Mouse (Mus musculus): ENCODE measurements around the gene Exosc9. TPM values are rescaled to one million over a fixed set of nuclear protein-coding genes. Genes with fewer than 3 reads are reported as not detected.
A peak's percentile ranks its signal among the peaks of the same experiment; 100 is the strongest.

Exosc9 gene
- polyA plus RNA-seq, 1 experiment = 3.9 TPM

- no peak for TF ChIP-seq CTCF (IDR thresholded peaks at IDR 0.05; ENCODE audit: extremely low read depth, insufficient read length, insufficient replicate concordance, low read depth, low read length)
- TF ChIP-seq POLR2A (IDR thresholded peaks at IDR 0.05; ENCODE audit: low read depth, low read length) = no peak
- no peak overlapping the region for H3K27ac ChIP-seq (ENCODE audit: insufficient read depth, low read depth, low read length)
- 16% methylated on average over 12 of the region's 12 CpGs for WGBS
Measured at GRCm38 (mm10) chr3:36551851-36552384, 488 bp upstream of the Exosc9 start.

GRCm38 (mm10) chr3:36557601-36558000, 5.2 kb downstream of the Exosc9 start:
- TF ChIP-seq CTCF (IDR thresholded peaks at IDR 0.05; ENCODE audit: extremely low read depth, insufficient read length, insufficient replicate concordance, low read depth, low read length) (no peak), POLR2A (IDR thresholded peaks at IDR 0.05; ENCODE audit: low read depth, low read length) (no peak)
- H3K36me3 ChIP-seq (ENCODE audit: control insufficient read depth, insufficient read depth, low read length) = peaks cover 46% of the 10 kb centered on the region
- H3K27ac ChIP-seq (ENCODE audit: insufficient read depth, low read depth, low read length) = peak overlapping the region; percentile 61
- WGBS = 95% methylated on average over 1 of the region's 1 CpGs
- no peak overlapping the region for H3K4me3 ChIP-seq (ENCODE audit: low read depth, low read length)
- no peaks in the 10 kb centered on the region for H3K27me3 ChIP-seq (ENCODE audit: control insufficient read depth, insufficient read depth, low read length)
- H3K4me1 ChIP-seq (ENCODE audit: control insufficient read depth, insufficient read depth, insufficient read length, low read length) = peaks cover 8% of the 10 kb centered on the region; the same call in 1 of the 2 replicates

More at GRCm38 (mm10) chr3:36551851-36552384, 488 bp upstream of the Exosc9 start:
- no peaks in the 10 kb centered on the region for H3K27me3 ChIP-seq (ENCODE audit: control insufficient read depth, insufficient read depth, low read length)
- peak overlapping the region; percentile 96 for H3K4me3 ChIP-seq (ENCODE audit: low read depth, low read length)
- peaks cover 21% of the 10 kb centered on the region for H3K36me3 ChIP-seq (ENCODE audit: control insufficient read depth, insufficient read depth, low read length)
- H3K4me1 ChIP-seq (ENCODE audit: control insufficient read depth, insufficient read depth, insufficient read length, low read length) = peaks cover 5% of the 10 kb centered on the region

- H3K27me3 ChIP-seq (ENCODE audit: control insufficient read depth, insufficient read depth, low read length) = no peaks in the 10 kb centered on the region
- H3K4me3 ChIP-seq (ENCODE audit: low read depth, low read length) = no peak overlapping the region
- H3K4me1 ChIP-seq (ENCODE audit: control insufficient read depth, insufficient read depth, insufficient read length, low read length) = peaks cover 8% of the 10 kb centered on the region; the same call in 1 of the 2 replicates
- H3K36me3 ChIP-seq (ENCODE audit: control insufficient read depth, insufficient read depth, low read length) = peaks cover 55% of the 10 kb centered on the region
- H3K27ac ChIP-seq (ENCODE audit: insufficient read depth, low read depth, low read length) = no peak overlapping the region
- WGBS = 69% methylated on average over 4 of the region's 4 CpGs
- no peak for TF ChIP-seq CTCF (IDR thresholded peaks at IDR 0.05; ENCODE audit: extremely low read depth, insufficient read length, insufficient replicate concordance, low read depth, low read length)
- TF ChIP-seq POLR2A (IDR thresholded peaks at IDR 0.05; ENCODE audit: low read depth, low read length) = no peak
Measured at GRCm38 (mm10) chr3:36559606-36560005, 7.2 kb downstream of the Exosc9 start.

GRCm38 (mm10) chr3:36563666-36564065, 11.3 kb downstream of the Exosc9 start:
- TF ChIP-seq CTCF (IDR thresholded peaks at IDR 0.05; ENCODE audit: extremely low read depth, insufficient read length, insufficient replicate concordance, low read depth, low read length) (no peak), POLR2A (IDR thresholded peaks at IDR 0.05; ENCODE audit: low read depth, low read length) (no peak)
- H3K36me3 ChIP-seq (ENCODE audit: control insufficient read depth, insufficient read depth, low read length) = peaks cover 47% of the 10 kb centered on the region
- no peak overlapping the region for H3K27ac ChIP-seq (ENCODE audit: insufficient read depth, low read depth, low read length)
- WGBS = 86% methylated on average over 3 of the region's 3 CpGs
- no peaks in the 10 kb centered on the region for H3K4me1 ChIP-seq (ENCODE audit: control insufficient read depth, insufficient read depth, insufficient read length, low read length)
- no peak overlapping the region for H3K4me3 ChIP-seq (ENCODE audit: low read depth, low read length)
- no peaks in the 10 kb centered on the region for H3K27me3 ChIP-seq (ENCODE audit: control insufficient read depth, insufficient read depth, low read length)

- no peak overlapping the region for H3K4me3 ChIP-seq (ENCODE audit: low read depth, low read length)
- 62% methylated on average over 5 of the region's 5 CpGs for WGBS
- TF ChIP-seq CTCF (IDR thresholded peaks at IDR 0.05; ENCODE audit: extremely low read depth, insufficient read length, insufficient replicate concordance, low read depth, low read length) (no peak), POLR2A (IDR thresholded peaks at IDR 0.05; ENCODE audit: low read depth, low read length) (no peak)
- H3K27me3 ChIP-seq (ENCODE audit: control insufficient read depth, insufficient read depth, low read length) = no peaks in the 10 kb centered on the region
- H3K36me3 ChIP-seq (ENCODE audit: control insufficient read depth, insufficient read depth, low read length) = peaks cover 21% of the 10 kb centered on the region
- H3K27ac ChIP-seq (ENCODE audit: insufficient read depth, low read depth, low read length) = no peak overlapping the region
- no peaks in the 10 kb centered on the region for H3K4me1 ChIP-seq (ENCODE audit: control insufficient read depth, insufficient read depth, insufficient read length, low read length)
Measured at GRCm38 (mm10) chr3:36569836-36570235, 17.4 kb downstream of the Exosc9 start.

GRCm38 (mm10) chr3:36571361-36571826, 19.0 kb downstream of the Exosc9 start:
- no peaks in the 10 kb centered on the region for H3K4me1 ChIP-seq (ENCODE audit: control insufficient read depth, insufficient read depth, insufficient read length, low read length)
- no peak overlapping the region for H3K27ac ChIP-seq (ENCODE audit: insufficient read depth, low read depth, low read length)
- TF ChIP-seq CTCF (IDR thresholded peaks at IDR 0.05; ENCODE audit: extremely low read depth, insufficient read length, insufficient replicate concordance, low read depth, low read length) (no peak), POLR2A (IDR thresholded peaks at IDR 0.05; ENCODE audit: low read depth, low read length) (no peak)
- H3K36me3 ChIP-seq (ENCODE audit: control insufficient read depth, insufficient read depth, low read length) = peaks cover 11% of the 10 kb centered on the region
- peak overlapping the region; percentile 94 for H3K4me3 ChIP-seq (ENCODE audit: low read depth, low read length)
- WGBS = under 1% methylated on average over 46 of the region's 46 CpGs
- H3K27me3 ChIP-seq (ENCODE audit: control insufficient read depth, insufficient read depth, low read length) = no peaks in the 10 kb centered on the region

GRCm38 (mm10) chr3:36571827-36572378, 19.5 kb downstream of the Exosc9 start, which contains the start of gene Ccna2:
Ccna2 (minus strand) TSS chr3:36572150.
- WGBS = under 1% methylated on average over 60 of the region's 60 CpGs
- peak within 1 kb of the TSS; percentile 45 for H3K27ac ChIP-seq (ENCODE audit: insufficient read depth, low read depth, low read length)
- H3K36me3 ChIP-seq (ENCODE audit: control insufficient read depth, insufficient read depth, low read length) = peaks cover 6% of the 10 kb centered on the region
- TF ChIP-seq CTCF (IDR thresholded peaks at IDR 0.05; ENCODE audit: extremely low read depth, insufficient read length, insufficient replicate concordance, low read depth, low read length) (peak; percentile 71), POLR2A (IDR thresholded peaks at IDR 0.05; ENCODE audit: low read depth, low read length) (peak; percentile 74; the same call in 1 of the 2 replicates)
- H3K27me3 ChIP-seq (ENCODE audit: control insufficient read depth, insufficient read depth, low read length) = no peaks in the 10 kb centered on the region
- H3K4me1 ChIP-seq (ENCODE audit: control insufficient read depth, insufficient read depth, insufficient read length, low read length) = no peaks in the 10 kb centered on the region
- H3K4me3 ChIP-seq (ENCODE audit: low read depth, low read length) = peak within 1 kb of the TSS; percentile 94
